Mouse (Mus musculus) megakaryocyte, embryonic 14.5 days (primary cell): ENCODE data around the gene 4930507D05Rik.

Experiments
- FLI1 ChIP-seq: IDR thresholded peaks from 2 replicates; pipeline ENCODE4 v1.6.1; 2012; ENCODE audit warnings: low read length, inconsistent platforms, mixed read lengths
- GATA1 ChIP-seq: IDR thresholded peaks from 3 replicates; pipeline ENCODE4 v1.6.1; 2012; ENCODE audit warnings: mixed read lengths, low read length, inconsistent platforms, borderline replicate concordance

DNA sequence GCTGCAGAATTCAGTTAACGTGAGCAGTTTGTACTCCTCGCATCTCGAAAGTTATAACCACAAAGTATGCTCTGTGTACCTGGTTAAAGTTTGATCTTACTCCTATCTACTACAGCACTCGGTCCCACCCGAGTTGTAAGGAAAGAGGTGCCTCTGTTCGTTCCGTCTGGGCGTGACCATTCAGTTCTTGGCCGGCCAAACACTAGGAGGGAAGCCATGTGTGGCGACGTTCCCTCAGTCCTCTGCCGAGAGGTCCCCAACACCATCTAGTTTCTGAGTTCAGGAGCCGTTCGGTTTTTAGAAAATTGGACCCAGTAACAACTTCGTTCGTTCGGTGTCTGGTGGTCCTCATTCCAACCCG, 971 bp downstream of the 4930507D05Rik start:
- TF ChIP-seq GATA1 (no peak), FLI1 (no peak)
